Mouse (Mus musculus) adrenal gland, postnatal 36 days (tissue): ENCODE data around the gene Olfr862. TPM values are rescaled to one million over a fixed set of nuclear protein-coding genes. Genes with fewer than 3 reads are reported as not detected.

Experiments
- DNase-seq, 2 experiments: peaks; one replicate each; pipeline ENCODE4 v3.0.0; 2021; ENCODE audit warnings: mixed read lengths in 1 of 2
- long read RNA-seq, 2 experiments: library from polyadenylated mRNA; stranded (forward); transcript quantifications; one replicate each; pipeline ENCODE4 v2.0.0; 2021; ENCODE audit warnings: borderline sequencing depth in 2 of 2
- total RNA-seq, 2 experiments: library from RNA; stranded (reverse); gene quantifications; 2 replicates each; pipeline ENCODE4 v1.2.3; 2021

The Olfr862 gene
- total RNA-seq, result not detected
- long read RNA-seq, experiment 1, result 0 reads
- long read RNA-seq, experiment 2, result 0 reads

- no peak for DNase-seq
These were observed at the start of gene Olfr862 for GRCm38 (mm10) chr9:19887904-19888303. TSS of gene Olfr862 (minus strand) at chr9:19888004.

GRCm38 (mm10) chr9:19916565-19916964, 28.8 kb upstream of the Olfr862 start, which contains the start of gene Olfr77:
TSS of gene Olfr77 (plus strand) at chr9:19916865.
- DNase-seq, result no peak

GRCm38 (mm10) chr9:19911170-19911569, 23.4 kb upstream of the Olfr862 start:
- DNase-seq, result no peak

GRCm38 (mm10) chr9:19849647-19850046, 38.2 kb downstream of the Olfr862 start, which contains the start of gene Olfr860:
TSS of gene Olfr860 (minus strand) at chr9:19849747.
- no peak for DNase-seq

Other genes with a start within 250 kb of the Olfr862 start
- gene Olfr857, start 178.6 kb downstream of the Olfr862 start, total RNA-seq, result not detected
- gene Olfr58, start 107.7 kb downstream of the Olfr862 start, total RNA-seq, result not detected
- gene Olfr859, start 83.1 kb downstream of the Olfr862 start, total RNA-seq, result not detected
- gene Olfr860, start 38.3 kb downstream of the Olfr862 start, total RNA-seq, result not detected
- not detected for gene Olfr77, start 28.9 kb upstream of the Olfr862 start, total RNA-seq
- not detected for gene Olfr866, start 140.0 kb upstream of the Olfr862 start, total RNA-seq
- not detected for gene Olfr867, start 169.6 kb upstream of the Olfr862 start, total RNA-seq
- gene Olfr868, start 210.6 kb upstream of the Olfr862 start, total RNA-seq, result not detected
- not detected for gene Olfr869, start 241.0 kb upstream of the Olfr862 start, total RNA-seq